Mouse (Mus musculus): ENCODE results near the gene Zfp536.
"Not testable (repeated sequence)": the region's sequence is repeated elsewhere in the genome, so short reads cannot be mapped to it uniquely, and the experiment has no call there.

The Zfp536 gene

GRCm38 (mm10) chr7:37753024-37753423 lies 20.4 kb downstream of the Zfp536 start:
- no peak for DNase-seq

- no peak for DNase-seq
These were observed 27.2 kb downstream of the Zfp536 start for GRCm38 (mm10) chr7:37746133-37746761.

- no peak for DNase-seq
These were observed 30.1 kb downstream of the Zfp536 start for GRCm38 (mm10) chr7:37743350-37743749.

- DNase-seq: no peak
These were observed 36.2 kb downstream of the Zfp536 start for GRCm38 (mm10) chr7:37737191-37737590.

GRCm38 (mm10) chr7:37736413-37736720 lies 37.1 kb downstream of the Zfp536 start:
- DNase-seq: no peak

- no peak for DNase-seq
These were observed 37.6 kb downstream of the Zfp536 start for GRCm38 (mm10) chr7:37735707-37736412.

GRCm38 (mm10) chr7:37735101-37735500 lies 38.3 kb downstream of the Zfp536 start:
- no peak for DNase-seq

- no peak for DNase-seq
These were observed 38.9 kb downstream of the Zfp536 start for GRCm38 (mm10) chr7:37734576-37734975.

- no peak for DNase-seq
These were observed 39.4 kb downstream of the Zfp536 start for GRCm38 (mm10) chr7:37733996-37734395.

- no peak for DNase-seq
These were observed 40.7 kb downstream of the Zfp536 start for GRCm38 (mm10) chr7:37732741-37733140.

GRCm38 (mm10) chr7:37727746-37728145 lies 45.7 kb downstream of the Zfp536 start:
- no peak for DNase-seq

- no peak for DNase-seq
These were observed 49.2 kb downstream of the Zfp536 start for GRCm38 (mm10) chr7:37724002-37724790.

- no peak for DNase-seq
These were observed 50.2 kb downstream of the Zfp536 start for GRCm38 (mm10) chr7:37723191-37723592.

GRCm38 (mm10) chr7:37721676-37722075 lies 51.8 kb downstream of the Zfp536 start:
- no peak for DNase-seq

GRCm38 (mm10) chr7:37718671-37719402 lies 54.6 kb downstream of the Zfp536 start:
- no peak for DNase-seq

GRCm38 (mm10) chr7:37717071-37717470 lies 56.4 kb downstream of the Zfp536 start:
- DNase-seq: no peak

GRCm38 (mm10) chr7:37716626-37717025 lies 56.8 kb downstream of the Zfp536 start:
- DNase-seq: no peak

- no peak for DNase-seq
These were observed 69.0 kb downstream of the Zfp536 start for GRCm38 (mm10) chr7:37704464-37704863.

- not testable (repeated sequence) for DNase-seq
These were observed 76.1 kb downstream of the Zfp536 start for GRCm38 (mm10) chr7:37697378-37697777.

- DNase-seq: no peak
These were observed 78.4 kb downstream of the Zfp536 start for GRCm38 (mm10) chr7:37695066-37695465.

GRCm38 (mm10) chr7:37690606-37691005 lies 82.8 kb downstream of the Zfp536 start:
- DNase-seq: no peak

- no peak for DNase-seq
These were observed 83.7 kb downstream of the Zfp536 start for GRCm38 (mm10) chr7:37689561-37690305.

GRCm38 (mm10) chr7:37689107-37689511 lies 84.3 kb downstream of the Zfp536 start:
- no peak for DNase-seq
